Mouse (Mus musculus) neural tube, embryonic 13.5 days (tissue): ENCODE measurements around the gene Cacnb2. TPM values are rescaled to one million over a fixed set of nuclear protein-coding genes. Genes with fewer than 3 reads are reported as not detected.

Experiments used
- ATAC-seq: fragments of 200-750 bp; cut with Nextera tagmentation; 2 replicates; pipeline ENCODE4 v1.8.0; 2017; ENCODE audit warnings: low read depth, mild to moderate bottlenecking, moderate TSS enrichment, moderate library complexity
- H3K27ac ChIP-seq: fragments of 300-500 bp; sonication (generic); replicated peaks from 2 replicates; pipeline ENCODE4 v1.5.1; 2015; ENCODE audit warnings: moderate library complexity, mild to moderate bottlenecking, inconsistent platforms
- H3K27me3 ChIP-seq: fragments of 300-500 bp; sonication (generic); 2 replicates; pipeline ENCODE4 v1.6.1; 2015; ENCODE audit warnings: mild to moderate bottlenecking, inconsistent platforms
- H3K36me3 ChIP-seq: fragments of 300-500 bp; sonication (generic); 2 replicates; pipeline ENCODE4 v1.6.1; 2015; ENCODE audit warnings: mild to moderate bottlenecking, inconsistent platforms
- H3K4me1 ChIP-seq: fragments of 300-500 bp; sonication (generic); replicated peaks from 2 replicates; pipeline ENCODE4 v1.6.1; 2015; ENCODE audit warnings: inconsistent platforms
- H3K4me2 ChIP-seq: fragments of 300-500 bp; sonication (generic); 2 replicates; pipeline ENCODE4 v1.6.1; 2015; ENCODE audit warnings: inconsistent platforms, mild to moderate bottlenecking, moderate library complexity
- H3K4me3 ChIP-seq: fragments of 300-500 bp; sonication (generic); 2 replicates; pipeline ENCODE4 v1.5.1; 2015; ENCODE audit warnings: mild to moderate bottlenecking, inconsistent platforms
- H3K9ac ChIP-seq: fragments of 300-500 bp; sonication (generic); 2 replicates; pipeline ENCODE4 v1.6.1; 2015; ENCODE audit warnings: moderate library complexity, mild to moderate bottlenecking, inconsistent platforms
- H3K9me3 ChIP-seq: fragments of 300-500 bp; sonication (generic); 2 replicates; pipeline ENCODE4 v1.6.1; 2016; ENCODE audit warnings: inconsistent platforms
- WGBS: fragments of 180-500 bp; shearing (Covaris S2); methylation state at CpG from one replicate; pipeline ENCODE4 v1.1.7; 2015; 5-methylcytosine and 5-hydroxymethylcytosine counted together
- polyA plus RNA-seq: library from polyadenylated mRNA; unstranded; fragments of >200 nt; fragmentation: Nextera tagmentation; extraction: Ambion mirVana; gene quantifications from 2 replicates; pipeline ENCODE4 v1.2.1, GENCODE M21; 2015

The Cacnb2 gene
- polyA plus RNA-seq, 1 experiment from 2014 or later, result 4.5 TPM

DNA sequence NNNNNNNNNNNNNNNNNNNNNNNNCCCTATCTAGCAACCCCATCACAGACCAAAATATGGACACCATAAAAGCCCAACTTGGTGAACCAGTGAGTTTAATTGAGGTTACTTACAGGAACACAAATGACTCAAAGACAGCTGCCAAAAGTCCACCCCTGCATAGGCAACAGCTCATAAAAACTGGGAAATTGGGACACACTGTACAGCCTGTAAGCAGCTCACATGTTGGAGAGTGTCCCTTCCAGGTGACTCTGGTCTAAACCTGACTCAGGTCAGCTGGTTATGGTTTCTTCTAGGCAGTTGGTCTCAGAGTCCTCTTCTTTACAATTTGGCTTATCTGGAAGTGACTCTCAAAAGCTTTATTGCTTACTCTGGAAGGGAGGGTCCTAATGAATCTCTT, 212.1 kb downstream of the Cacnb2 start:
- H3K27ac ChIP-seq, result no peak overlapping the region
- H3K9me3 ChIP-seq, result no peaks in the 10 kb centered on the region
- ATAC-seq, result no peak
- no peak overlapping the region for H3K9ac ChIP-seq
- no peaks in the 10 kb centered on the region for H3K27me3 ChIP-seq
- H3K4me3 ChIP-seq, result no peak overlapping the region
- no peaks in the 10 kb centered on the region for H3K4me1 ChIP-seq
- H3K36me3 ChIP-seq, result no peaks in the 10 kb centered on the region
- H3K4me2 ChIP-seq, result no peak overlapping the region

GRCm38 (mm10) chr2:14818651-14819050, 215.8 kb downstream of the Cacnb2 start:
- Histone ChIP-seq H3K36me3 (no peaks in the 10 kb centered on the region), H3K4me2 (no peak overlapping the region), H3K9me3 (no peaks in the 10 kb centered on the region), H3K4me3 (no peak overlapping the region), H3K27me3 (no peaks in the 10 kb centered on the region), H3K27ac (no peak overlapping the region), H3K4me1 (0 out of 2 replicates have a peak, but pooled peaks cover under 1% of the 10 kb centered on the region), H3K9ac (no peak overlapping the region)
- WGBS, result 29% methylated on average over 1 of the region's 1 CpGs
- no peak for ATAC-seq

GRCm38 (mm10) chr2:14820946-14821345, 218.1 kb downstream of the Cacnb2 start:
- 87% methylated on average over 2 of the region's 2 CpGs for WGBS
- Histone ChIP-seq H3K27ac (no peak overlapping the region), H3K9ac (no peak overlapping the region), H3K9me3 (no peaks in the 10 kb centered on the region), H3K36me3 (no peaks in the 10 kb centered on the region), H3K4me1 (0 out of 2 replicates have a peak, but pooled peaks cover 4% of the 10 kb centered on the region), H3K4me2 (no peak overlapping the region), H3K4me3 (no peak overlapping the region), H3K27me3 (no peaks in the 10 kb centered on the region)
- ATAC-seq, result no peak

GRCm38 (mm10) chr2:14823105-14823504, 220.2 kb downstream of the Cacnb2 start:
- H3K4me3 ChIP-seq, result no peak overlapping the region
- H3K27me3 ChIP-seq, result no peaks in the 10 kb centered on the region
- H3K9ac ChIP-seq, result no peak overlapping the region
- ATAC-seq, result peak; percentile 50; the same call in 1 of the 2 replicates
- no peaks in the 10 kb centered on the region for H3K36me3 ChIP-seq
- H3K9me3 ChIP-seq, result no peaks in the 10 kb centered on the region
- H3K4me2 ChIP-seq, result no peak overlapping the region
- no peak overlapping the region; the same call in 1 of the 2 replicates for H3K27ac ChIP-seq
- 0 out of 2 replicates have a peak, but pooled peaks cover 5% of the 10 kb centered on the region for H3K4me1 ChIP-seq

DNA sequence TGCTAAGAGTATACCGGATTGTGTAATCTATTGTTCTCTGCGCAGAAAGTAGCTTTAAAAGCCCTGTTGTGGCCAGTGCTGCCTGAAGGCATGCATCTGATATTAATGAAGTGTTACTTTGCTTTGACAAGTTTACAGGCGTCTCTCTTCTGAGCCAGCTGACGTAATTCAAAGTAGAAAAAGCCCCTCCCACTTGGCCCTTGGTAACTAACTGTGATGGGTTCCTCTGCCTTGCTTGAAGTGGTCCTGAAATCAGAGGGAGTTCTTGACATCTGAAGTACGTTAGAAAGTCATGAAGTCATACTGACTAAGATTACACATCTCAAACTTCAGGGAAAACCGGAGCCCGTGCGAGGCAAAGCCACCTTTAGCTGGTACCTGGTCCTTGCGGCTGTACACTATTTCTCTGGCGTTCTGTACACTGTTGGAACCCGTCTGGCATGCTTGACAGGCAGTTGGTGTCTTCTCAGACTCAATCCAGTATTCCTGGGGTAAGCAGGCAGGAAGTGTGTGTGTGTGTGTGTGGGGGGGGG, 221.0 kb downstream of the Cacnb2 start:
- H3K4me2 ChIP-seq, result no peak overlapping the region
- no peaks in the 10 kb centered on the region for H3K9me3 ChIP-seq
- 62% methylated on average over 11 of the region's 11 CpGs for WGBS
- H3K27ac ChIP-seq, result no peak overlapping the region
- no peaks in the 10 kb centered on the region for H3K36me3 ChIP-seq
- no peak overlapping the region for H3K9ac ChIP-seq
- H3K4me1 ChIP-seq, result peaks cover 12% of the 10 kb centered on the region; the same call in 1 of the 2 replicates
- no peaks in the 10 kb centered on the region for H3K27me3 ChIP-seq
- ATAC-seq, result no peak
- H3K4me3 ChIP-seq, result no peak overlapping the region

GRCm38 (mm10) chr2:14825146-14825545, 222.3 kb downstream of the Cacnb2 start:
- no peak overlapping the region for H3K9ac ChIP-seq
- H3K27ac ChIP-seq, result no peak overlapping the region
- H3K36me3 ChIP-seq, result no peaks in the 10 kb centered on the region
- no peak for ATAC-seq
- no peaks in the 10 kb centered on the region for H3K27me3 ChIP-seq
- H3K4me3 ChIP-seq, result no peak overlapping the region
- no peaks in the 10 kb centered on the region for H3K9me3 ChIP-seq
- peaks cover 17% of the 10 kb centered on the region; the same call in 1 of the 2 replicates for H3K4me1 ChIP-seq
- no peak overlapping the region for H3K4me2 ChIP-seq
- 72% methylated on average over 4 of the region's 4 CpGs for WGBS

GRCm38 (mm10) chr2:14829451-14829850, 226.6 kb downstream of the Cacnb2 start:
- Histone ChIP-seq H3K27ac (no peak overlapping the region), H3K36me3 (no peaks in the 10 kb centered on the region), H3K4me2 (no peak overlapping the region), H3K9me3 (no peaks in the 10 kb centered on the region), H3K4me3 (no peak overlapping the region), H3K27me3 (no peaks in the 10 kb centered on the region), H3K9ac (no peak overlapping the region), H3K4me1 (peaks cover 13% of the 10 kb centered on the region; the same call in 1 of the 2 replicates)
- WGBS, result 71% methylated on average over 3 of the region's 3 CpGs
- ATAC-seq, result no peak

- 68% methylated on average over 2 of the region's 2 CpGs for WGBS
- Histone ChIP-seq H3K9me3 (no peaks in the 10 kb centered on the region), H3K36me3 (no peaks in the 10 kb centered on the region), H3K27me3 (no peaks in the 10 kb centered on the region), H3K9ac (no peak overlapping the region), H3K27ac (no peak overlapping the region), H3K4me3 (no peak overlapping the region), H3K4me1 (peaks cover 13% of the 10 kb centered on the region; the same call in 1 of the 2 replicates), H3K4me2 (no peak overlapping the region)
- no peak for ATAC-seq
Observed at GRCm38 (mm10) chr2:14831308-14831707, 228.4 kb downstream of the Cacnb2 start.

- Histone ChIP-seq H3K9me3 (no peaks in the 10 kb centered on the region), H3K4me1 (no peaks in the 10 kb centered on the region), H3K27ac (no peak overlapping the region), H3K36me3 (no peaks in the 10 kb centered on the region), H3K9ac (no peak overlapping the region), H3K4me3 (no peak overlapping the region), H3K4me2 (no peak overlapping the region), H3K27me3 (no peaks in the 10 kb centered on the region)
- WGBS, result 74% methylated on average over 5 of the region's 5 CpGs
- no peak for ATAC-seq
Observed at GRCm38 (mm10) chr2:14834700-14835317, 231.9 kb downstream of the Cacnb2 start.

- Histone ChIP-seq H3K4me1 (no peaks in the 10 kb centered on the region), H3K27ac (no peak overlapping the region), H3K4me2 (no peak overlapping the region), H3K36me3 (no peaks in the 10 kb centered on the region), H3K27me3 (no peaks in the 10 kb centered on the region), H3K9ac (no peak overlapping the region), H3K9me3 (no peaks in the 10 kb centered on the region), H3K4me3 (no peak overlapping the region)
- WGBS, result 45% methylated on average over 1 of the region's 1 CpGs
- no peak for ATAC-seq
Observed at GRCm38 (mm10) chr2:14841272-14841671, 238.4 kb downstream of the Cacnb2 start.

DNA sequence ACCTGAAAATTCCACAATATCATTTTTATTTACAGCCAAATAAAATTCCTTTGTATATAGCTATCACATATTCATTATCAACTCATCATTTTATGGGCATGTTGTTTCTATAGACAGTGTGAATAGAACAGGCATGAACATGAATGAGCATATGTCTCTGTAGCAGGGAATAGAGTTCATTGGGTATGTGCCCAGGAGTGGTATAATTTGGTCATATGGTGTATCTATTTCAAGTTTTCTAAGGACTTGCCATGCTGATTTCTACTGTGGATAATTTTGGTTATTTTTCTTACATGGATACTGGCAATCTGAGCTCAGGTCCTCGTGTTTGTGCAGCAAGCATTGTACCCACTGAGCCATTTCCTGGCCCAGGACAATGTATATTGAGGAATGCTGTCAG, 243.8 kb downstream of the Cacnb2 start:
- H3K27me3 ChIP-seq, result no peaks in the 10 kb centered on the region
- no peaks in the 10 kb centered on the region for H3K4me1 ChIP-seq
- 66% methylated on average over 1 of the region's 1 CpGs for WGBS
- H3K27ac ChIP-seq, result no peak overlapping the region
- H3K9me3 ChIP-seq, result no peaks in the 10 kb centered on the region
- ATAC-seq, result no peak
- no peak overlapping the region for H3K9ac ChIP-seq
- H3K4me2 ChIP-seq, result no peak overlapping the region
- no peaks in the 10 kb centered on the region for H3K36me3 ChIP-seq
- H3K4me3 ChIP-seq, result no peak overlapping the region

- H3K27me3 ChIP-seq, result no peaks in the 10 kb centered on the region
- no peaks in the 10 kb centered on the region for H3K36me3 ChIP-seq
- no peak overlapping the region for H3K9ac ChIP-seq
- no peak overlapping the region for H3K27ac ChIP-seq
- no peak overlapping the region for H3K4me2 ChIP-seq
- ATAC-seq, result no peak
- no peaks in the 10 kb centered on the region for H3K4me1 ChIP-seq
- 91% methylated on average over 1 of the region's 1 CpGs for WGBS
- H3K4me3 ChIP-seq, result no peak overlapping the region
- H3K9me3 ChIP-seq, result no peaks in the 10 kb centered on the region
Observed at GRCm38 (mm10) chr2:14847188-14847587, 244.3 kb downstream of the Cacnb2 start.

GRCm38 (mm10) chr2:14850831-14851230, 247.9 kb downstream of the Cacnb2 start:
- H3K4me2 ChIP-seq, result no peak overlapping the region
- no peaks in the 10 kb centered on the region for H3K36me3 ChIP-seq
- no peak overlapping the region for H3K9ac ChIP-seq
- no peak for ATAC-seq
- no peak overlapping the region for H3K27ac ChIP-seq
- H3K4me3 ChIP-seq, result no peak overlapping the region
- WGBS, result 87% methylated on average over 1 of the region's 1 CpGs
- H3K27me3 ChIP-seq, result no peaks in the 10 kb centered on the region
- no peaks in the 10 kb centered on the region for H3K9me3 ChIP-seq
- no peaks in the 10 kb centered on the region for H3K4me1 ChIP-seq
